Mouse (Mus musculus) lung, adult 2 months (tissue): ENCODE measurements around the gene Ddx5.

Experiments used
- CTCF ChIP-seq: fragments of 200-500 bp; IDR thresholded peaks from 2 replicates; pipeline ENCODE4 v1.5.1; 2011; ENCODE audit warnings: mild to moderate bottlenecking, low read length, control low read depth; ENCODE audit not compliant: insufficient read depth
- POLR2A ChIP-seq: fragments of 200-500 bp; IDR thresholded peaks from 2 replicates; pipeline ENCODE4 v1.6.1; 2011; ENCODE audit warnings: low read depth, mild to moderate bottlenecking, control low read depth, low read length, borderline replicate concordance; ENCODE audit errors: extremely low read depth

GRCm38 (mm10) chr11:106793846-106794245 lies 4.9 kb upstream of the Ddx5 start:
- TF ChIP-seq CTCF: no peak
- no peak for TF ChIP-seq POLR2A
